Mouse (Mus musculus) heart, postnatal 0 days (tissue): ENCODE data around the gene Gm11985.

ENCODE experiments used
- CTCF ChIP-seq: IDR thresholded peaks from 2 replicates; pipeline ENCODE4 v1.5.1; 2016; ENCODE audit warnings: antibody characterized with exemption, control low read depth, low read depth
- EP300 ChIP-seq: IDR thresholded peaks from 2 replicates; pipeline ENCODE4 v1.6.1; 2016; ENCODE audit warnings: antibody characterized with exemption, low read depth

- TF ChIP-seq EP300 (no peak), CTCF (no peak)
Observed at GRCm38 (mm10) chr11:7182409-7183042, 5.8 kb downstream of the Gm11985 start.
